Mouse (Mus musculus) embryonic facial prominence, embryonic 14.5 days (tissue): ENCODE measurements around the gene Cpeb1. TPM values are rescaled to one million over a fixed set of nuclear protein-coding genes. Genes with fewer than 3 reads are reported as not detected.

Experiments
- ATAC-seq: fragments of 200-750 bp; cut with Nextera tagmentation; 2 replicates; pipeline ENCODE4 v1.8.0; 2017; ENCODE audit warnings: low read depth, moderate number of reproducible peaks, moderate TSS enrichment
- DNase-seq: peaks from one replicate; pipeline ENCODE4 v3.0.0-alpha.2; 2015; ENCODE audit warnings: low spot score
- H3K27ac ChIP-seq: fragments of 300-500 bp; sonication (generic); replicated peaks from 2 replicates; pipeline ENCODE4 v1.5.1; 2014; ENCODE audit warnings: low read depth, mild to moderate bottlenecking, low read length, moderate library complexity
- H3K27me3 ChIP-seq: fragments of 300-500 bp; sonication (generic); replicated peaks from 2 replicates; pipeline ENCODE4 v1.6.1; 2014; ENCODE audit warnings: low read length; ENCODE audit not compliant: control insufficient read depth, insufficient read depth
- H3K36me3 ChIP-seq: fragments of 300-500 bp; sonication (generic); 2 replicates; pipeline ENCODE4 v1.6.1; 2014; ENCODE audit warnings: low read length, mixed read lengths; ENCODE audit not compliant: control insufficient read depth, insufficient read depth
- H3K4me1 ChIP-seq: fragments of 300-500 bp; sonication (generic); 2 replicates; pipeline ENCODE4 v1.6.1; 2014; ENCODE audit warnings: antibody characterized with exemption, low read length; ENCODE audit not compliant: control insufficient read depth, insufficient read depth
- H3K4me2 ChIP-seq: fragments of 300-500 bp; sonication (generic); 2 replicates; pipeline ENCODE4 v1.6.1; 2014; ENCODE audit warnings: low read depth, mild to moderate bottlenecking, low read length, moderate library complexity, mixed read lengths
- H3K4me3 ChIP-seq: fragments of 300-500 bp; sonication (generic); 2 replicates; pipeline ENCODE4 v1.5.1; 2014; ENCODE audit warnings: low read depth, mild to moderate bottlenecking, low read length
- H3K9ac ChIP-seq: fragments of 300-500 bp; sonication (generic); 2 replicates; pipeline ENCODE4 v1.6.1; 2014; ENCODE audit warnings: low read depth, mild to moderate bottlenecking, low read length, moderate library complexity, mixed read lengths
- H3K9me3 ChIP-seq: fragments of 300-500 bp; sonication (generic); 2 replicates; pipeline ENCODE4 v1.6.1; 2016; ENCODE audit warnings: low read length; ENCODE audit not compliant: control insufficient read depth
- WGBS: fragments of 180-500 bp; shearing (Covaris S2); extraction: QIAGEN DNeasy Blood & Tissue Kit; methylation state at CpG from one replicate; pipeline ENCODE4 v1.1.7; 2014; 5-methylcytosine and 5-hydroxymethylcytosine counted together
- polyA plus RNA-seq: library from polyadenylated mRNA; unstranded; fragments of >200 nt; fragmentation: Nextera tagmentation; extraction: Ambion mirVana; gene quantifications from 2 replicates; pipeline ENCODE4 v1.2.1, GENCODE M21; 2014

Cpeb1 gene
- polyA plus RNA-seq, 1 experiment from 2014 or later, result 3.4 TPM

GRCm38 (mm10) chr7:81331851-81332250 lies 123.4 kb downstream of the Cpeb1 start:
- H3K9ac ChIP-seq, result no peak overlapping the region
- H3K36me3 ChIP-seq, result peaks cover 30% of the 10 kb centered on the region
- no peak overlapping the region for H3K27ac ChIP-seq
- no peak for ATAC-seq
- 84% methylated on average over 7 of the region's 7 CpGs for WGBS
- DNase-seq, result no peak
- no peaks in the 10 kb centered on the region for H3K27me3 ChIP-seq
- H3K4me3 ChIP-seq, result no peak overlapping the region
- H3K4me2 ChIP-seq, result no peak overlapping the region
- H3K9me3 ChIP-seq, result no peaks in the 10 kb centered on the region
- no peaks in the 10 kb centered on the region for H3K4me1 ChIP-seq

GRCm38 (mm10) chr7:81330767-81331166 lies 124.5 kb downstream of the Cpeb1 start:
- Histone ChIP-seq H3K36me3 (peaks cover 30% of the 10 kb centered on the region), H3K27ac (no peak overlapping the region), H3K27me3 (no peaks in the 10 kb centered on the region), H3K9ac (no peak overlapping the region), H3K9me3 (no peaks in the 10 kb centered on the region), H3K4me2 (no peak overlapping the region), H3K4me3 (no peak overlapping the region), H3K4me1 (no peaks in the 10 kb centered on the region)
- no peak for DNase-seq
- 26% methylated on average over 3 of the region's 3 CpGs for WGBS
- no peak for ATAC-seq

DNA sequence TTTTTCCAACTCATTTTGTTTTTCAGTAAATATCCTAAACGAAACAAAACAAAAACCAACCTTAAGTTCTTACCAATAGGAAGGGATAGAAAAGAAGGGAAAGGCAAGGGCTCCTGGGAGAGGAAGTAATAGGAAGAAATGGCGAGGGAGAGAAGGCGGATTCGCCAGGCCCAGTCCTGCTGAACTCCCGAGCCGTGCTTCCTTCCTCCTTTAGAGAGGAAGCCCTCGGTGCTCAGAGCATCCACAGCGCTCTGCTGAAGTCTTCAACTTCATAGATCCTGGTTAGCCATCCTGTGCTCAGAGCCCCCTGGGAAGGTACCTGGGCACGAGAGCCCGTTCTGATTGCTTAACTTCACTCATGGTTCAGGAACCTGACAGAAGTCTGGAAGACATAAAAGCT lies 127.6 kb downstream of the Cpeb1 start:
- Histone ChIP-seq H3K4me3 (no peak overlapping the region), H3K36me3 (peaks cover 22% of the 10 kb centered on the region), H3K27me3 (no peaks in the 10 kb centered on the region), H3K4me1 (no peaks in the 10 kb centered on the region), H3K4me2 (no peak overlapping the region), H3K27ac (no peak overlapping the region), H3K9me3 (no peaks in the 10 kb centered on the region), H3K9ac (no peak overlapping the region)
- ATAC-seq (no peak), DNase-seq (no peak)
- WGBS, result 77% methylated on average over 10 of the region's 10 CpGs

- no peak overlapping the region for H3K27ac ChIP-seq
- no peak overlapping the region for H3K4me2 ChIP-seq
- ATAC-seq, result no peak
- H3K36me3 ChIP-seq, result peaks cover 17% of the 10 kb centered on the region; the same call in 1 of the 2 replicates
- 87% methylated on average over 6 of the region's 6 CpGs for WGBS
- no peak for DNase-seq
- no peak overlapping the region for H3K4me3 ChIP-seq
- H3K27me3 ChIP-seq, result no peaks in the 10 kb centered on the region
- no peaks in the 10 kb centered on the region for H3K9me3 ChIP-seq
- H3K9ac ChIP-seq, result no peak overlapping the region
- H3K4me1 ChIP-seq, result no peaks in the 10 kb centered on the region
Observed at GRCm38 (mm10) chr7:81326859-81327258, 128.4 kb downstream of the Cpeb1 start.

GRCm38 (mm10) chr7:81326043-81326442 lies 129.2 kb downstream of the Cpeb1 start:
- H3K9ac ChIP-seq, result no peak overlapping the region
- H3K4me1 ChIP-seq, result no peaks in the 10 kb centered on the region
- H3K4me3 ChIP-seq, result no peak overlapping the region
- H3K36me3 ChIP-seq, result peaks cover 17% of the 10 kb centered on the region; the same call in 1 of the 2 replicates
- no peaks in the 10 kb centered on the region for H3K9me3 ChIP-seq
- DNase-seq, result no peak
- no peak overlapping the region for H3K27ac ChIP-seq
- ATAC-seq, result no peak
- H3K27me3 ChIP-seq, result no peaks in the 10 kb centered on the region
- WGBS, result 87% methylated on average over 12 of the region's 12 CpGs
- no peak overlapping the region for H3K4me2 ChIP-seq

- Histone ChIP-seq H3K9ac (no peak overlapping the region), H3K27me3 (no peaks in the 10 kb centered on the region), H3K9me3 (no peaks in the 10 kb centered on the region), H3K4me2 (no peak overlapping the region), H3K4me1 (no peaks in the 10 kb centered on the region), H3K36me3 (0 out of 2 replicates have a peak, but pooled peaks cover 8% of the 10 kb centered on the region), H3K4me3 (no peak overlapping the region), H3K27ac (no peak overlapping the region)
- DNase-seq, result no peak
- ATAC-seq, result no peak
- 80% methylated on average over 5 of the region's 5 CpGs for WGBS
Observed at GRCm38 (mm10) chr7:81321776-81322175, 133.5 kb downstream of the Cpeb1 start.

DNA sequence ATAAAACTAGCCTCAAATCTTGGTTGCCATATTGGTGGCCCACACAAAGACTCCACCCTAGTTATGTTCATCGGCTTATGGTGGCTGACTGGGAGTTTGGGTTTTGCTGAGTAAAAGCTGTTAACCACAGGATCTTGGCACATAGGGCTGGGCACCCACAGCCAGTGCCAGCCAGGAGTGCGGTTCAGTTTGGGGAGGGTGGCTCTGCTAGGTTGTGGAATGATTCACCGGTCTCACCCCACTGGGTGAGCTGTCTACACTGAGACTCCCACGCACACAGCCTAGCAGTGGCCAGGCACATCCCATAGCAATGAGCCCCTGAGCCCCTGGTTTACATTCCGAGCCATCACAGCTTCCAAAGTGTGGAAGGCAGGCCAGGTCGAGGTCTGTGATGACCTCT lies 135.5 kb downstream of the Cpeb1 start:
- Histone ChIP-seq H3K27me3 (no peaks in the 10 kb centered on the region), H3K9ac (no peak overlapping the region), H3K9me3 (no peaks in the 10 kb centered on the region), H3K4me1 (no peaks in the 10 kb centered on the region), H3K4me2 (no peak overlapping the region), H3K36me3 (0 out of 2 replicates have a peak, but pooled peaks cover 8% of the 10 kb centered on the region), H3K27ac (no peak overlapping the region), H3K4me3 (no peak overlapping the region)
- 82% methylated on average over 6 of the region's 6 CpGs for WGBS
- ATAC-seq (no peak), DNase-seq (no peak)

DNA sequence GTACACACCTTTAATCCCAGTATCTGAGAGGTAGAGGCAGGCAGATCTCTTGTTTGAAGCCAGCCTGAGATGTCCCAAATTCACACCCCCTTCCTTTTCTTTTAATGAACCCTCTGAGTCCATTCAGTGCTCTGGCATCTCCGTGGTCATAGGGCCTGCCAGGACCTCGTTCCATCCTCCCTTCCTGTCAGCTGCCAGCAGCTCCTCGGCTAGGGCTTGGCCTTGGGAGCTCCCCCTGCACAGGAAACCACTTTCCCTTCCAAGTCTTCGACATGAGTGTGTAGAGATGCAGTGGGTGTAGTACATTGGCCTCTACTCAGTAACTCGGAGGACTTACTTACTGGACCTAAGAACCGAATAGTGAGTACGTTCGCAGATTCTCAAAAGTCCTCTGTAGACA lies 139.7 kb downstream of the Cpeb1 start:
- Histone ChIP-seq H3K9ac (no peak overlapping the region), H3K4me2 (no peak overlapping the region), H3K27ac (no peak overlapping the region), H3K27me3 (no peaks in the 10 kb centered on the region), H3K9me3 (0 out of 2 replicates have a peak, but pooled peaks cover 3% of the 10 kb centered on the region), H3K4me3 (no peak overlapping the region), H3K36me3 (no peaks in the 10 kb centered on the region), H3K4me1 (no peaks in the 10 kb centered on the region)
- WGBS, result 63% methylated on average over 8 of the region's 8 CpGs
- ATAC-seq (no peak), DNase-seq (no peak)

GRCm38 (mm10) chr7:81311581-81311980 lies 143.7 kb downstream of the Cpeb1 start:
- DNase-seq, result no peak
- 0 out of 2 replicates have a peak, but pooled peaks cover 3% of the 10 kb centered on the region for H3K9me3 ChIP-seq
- no peak overlapping the region for H3K4me3 ChIP-seq
- no peak overlapping the region for H3K4me2 ChIP-seq
- H3K36me3 ChIP-seq, result no peaks in the 10 kb centered on the region
- no peaks in the 10 kb centered on the region for H3K4me1 ChIP-seq
- H3K27me3 ChIP-seq, result no peaks in the 10 kb centered on the region
- H3K27ac ChIP-seq, result no peak overlapping the region
- no peak overlapping the region for H3K9ac ChIP-seq
- no peak for ATAC-seq
